Mouse (Mus musculus) limb, embryonic 13.5 days (tissue): ENCODE data around the gene Ahcy. TPM values are rescaled to one million over a fixed set of nuclear protein-coding genes. Genes with fewer than 3 reads are reported as not detected.
"Not testable (repeated sequence)": the region's sequence is repeated elsewhere in the genome, so short reads cannot be mapped to it uniquely, and the experiment has no call there.

ENCODE experiments used
- ATAC-seq: fragments of 200-750 bp; cut with Nextera tagmentation; 2 replicates; pipeline ENCODE4 v1.8.0; 2017; ENCODE audit warnings: low read depth, moderate number of reproducible peaks, moderate TSS enrichment; ENCODE audit not compliant: low FRiP score
- H3K27ac ChIP-seq: fragments of 300-500 bp; sonication (generic); 2 replicates; pipeline ENCODE4 v1.5.1; 2015; ENCODE audit warnings: inconsistent platforms, mild to moderate bottlenecking, moderate library complexity
- H3K27me3 ChIP-seq: fragments of 300-500 bp; sonication (generic); 2 replicates; pipeline ENCODE4 v1.6.1; 2015; ENCODE audit warnings: mild to moderate bottlenecking, inconsistent platforms
- H3K36me3 ChIP-seq: fragments of 300-500 bp; sonication (generic); 2 replicates; pipeline ENCODE4 v1.6.1; 2015; ENCODE audit warnings: inconsistent platforms, mild to moderate bottlenecking, moderate library complexity
- H3K4me1 ChIP-seq: fragments of 300-500 bp; sonication (generic); 2 replicates; pipeline ENCODE4 v1.6.1; 2015; ENCODE audit warnings: inconsistent platforms
- H3K4me2 ChIP-seq: fragments of 300-500 bp; sonication (generic); replicated peaks from 2 replicates; pipeline ENCODE4 v1.6.1; 2015; ENCODE audit warnings: inconsistent platforms, mild to moderate bottlenecking, moderate library complexity
- H3K4me3 ChIP-seq: fragments of 300-500 bp; sonication (generic); 2 replicates; pipeline ENCODE4 v1.5.1; 2015; ENCODE audit warnings: moderate library complexity, mild to moderate bottlenecking, inconsistent platforms
- H3K9ac ChIP-seq: fragments of 300-500 bp; sonication (generic); 2 replicates; pipeline ENCODE4 v1.6.1; 2015; ENCODE audit warnings: mild to moderate bottlenecking, inconsistent platforms
- H3K9me3 ChIP-seq: fragments of 300-500 bp; sonication (generic); 2 replicates; pipeline ENCODE4 v1.6.1; 2016; ENCODE audit warnings: inconsistent platforms
- WGBS: fragments of 180-500 bp; shearing (Covaris S2); methylation state at CpG from one replicate; pipeline ENCODE4 v1.1.7; 2015; 5-methylcytosine and 5-hydroxymethylcytosine counted together
- polyA plus RNA-seq: library from polyadenylated mRNA; unstranded; fragments of >200 nt; fragmentation: Nextera tagmentation; extraction: Ambion mirVana; gene quantifications from 2 replicates; pipeline ENCODE4 v1.2.1, GENCODE M21; 2015

Ahcy gene
- 73.1 and 73.4 TPM in 2 replicates for polyA plus RNA-seq

- peak within 1 kb of the TSS; percentile 73; the same call in 1 of the 2 replicates for H3K27ac ChIP-seq
These were observed at the start of gene Ahcy for GRCm38 (mm10) chr2:155073978-155074765. Gene Ahcy (minus strand): TSS chr2:155074497.

GRCm38 (mm10) chr2:155115216-155115830, 41.0 kb upstream of the Ahcy start:
- H3K27me3 ChIP-seq, result no peaks in the 10 kb centered on the region
- H3K9ac ChIP-seq, result no peak overlapping the region
- H3K4me1 ChIP-seq, result no peaks in the 10 kb centered on the region
- H3K4me3 ChIP-seq, result no peak overlapping the region
- WGBS, result 70% methylated on average over 7 of the region's 7 CpGs
- no peak for ATAC-seq
- H3K4me2 ChIP-seq, result no peak overlapping the region
- H3K36me3 ChIP-seq, result no peaks in the 10 kb centered on the region
- no peak overlapping the region for H3K27ac ChIP-seq
- peaks cover 10% of the 10 kb centered on the region; the same call in 1 of the 2 replicates for H3K9me3 ChIP-seq

More at GRCm38 (mm10) chr2:155073978-155074765, at the start of gene Ahcy:
- Histone ChIP-seq H3K9me3 (no peaks in the 10 kb centered on the region), H3K36me3 (no peaks in the 10 kb centered on the region), H3K4me2 (peak within 1 kb of the TSS; percentile 76), H3K4me1 (peaks cover 26% of the 10 kb centered on the region), H3K27me3 (no peaks in the 10 kb centered on the region), H3K9ac (peak within 1 kb of the TSS; percentile 80), H3K4me3 (peak within 1 kb of the TSS; percentile 73)
- WGBS, result under 1% methylated on average over 56 of the region's 56 CpGs
- peak; percentile 95 for ATAC-seq

- not testable (repeated sequence) for ATAC-seq, H3K36me3 ChIP-seq, H3K4me2 ChIP-seq, H3K4me3 ChIP-seq, H3K27me3 ChIP-seq, H3K27ac ChIP-seq, H3K9ac ChIP-seq, H3K4me1 ChIP-seq, H3K9me3 ChIP-seq
- 84% methylated on average over 9 of the region's 9 CpGs for WGBS
These were observed 33.0 kb upstream of the Ahcy start for GRCm38 (mm10) chr2:155107276-155107675.

- Histone ChIP-seq H3K4me3 (no peak overlapping the region), H3K9me3 (no peaks in the 10 kb centered on the region), H3K9ac (no peak overlapping the region), H3K36me3 (no peaks in the 10 kb centered on the region), H3K27me3 (no peaks in the 10 kb centered on the region), H3K27ac (no peak overlapping the region), H3K4me1 (no peaks in the 10 kb centered on the region), H3K4me2 (no peak overlapping the region)
- 83% methylated on average over 6 of the region's 6 CpGs for WGBS
- ATAC-seq, result no peak
These were observed 29.3 kb upstream of the Ahcy start for GRCm38 (mm10) chr2:155103607-155104006.

GRCm38 (mm10) chr2:155101761-155102181, 27.5 kb upstream of the Ahcy start:
- Histone ChIP-seq H3K27ac (no peak overlapping the region), H3K9me3 (no peaks in the 10 kb centered on the region), H3K36me3 (no peaks in the 10 kb centered on the region), H3K27me3 (no peaks in the 10 kb centered on the region), H3K4me3 (no peak overlapping the region), H3K9ac (no peak overlapping the region), H3K4me2 (no peak overlapping the region), H3K4me1 (no peaks in the 10 kb centered on the region)
- 56% methylated on average over 6 of the region's 6 CpGs for WGBS
- no peak for ATAC-seq

- ATAC-seq, result no peak
- Histone ChIP-seq H3K36me3 (no peaks in the 10 kb centered on the region), H3K9ac (no peak overlapping the region), H3K4me1 (no peaks in the 10 kb centered on the region), H3K27me3 (no peaks in the 10 kb centered on the region), H3K9me3 (no peaks in the 10 kb centered on the region), H3K27ac (no peak overlapping the region), H3K4me3 (no peak overlapping the region), H3K4me2 (no peak overlapping the region)
- 73% methylated on average over 3 of the region's 3 CpGs for WGBS
These were observed 26.5 kb upstream of the Ahcy start for GRCm38 (mm10) chr2:155100796-155101259.

GRCm38 (mm10) chr2:155099994-155100795, 25.9 kb upstream of the Ahcy start:
- WGBS, result 79% methylated on average over 14 of the region's 14 CpGs
- ATAC-seq, result no peak
- H3K4me3 ChIP-seq, result no peak overlapping the region
- no peaks in the 10 kb centered on the region for H3K9me3 ChIP-seq
- no peak overlapping the region for H3K9ac ChIP-seq
- no peaks in the 10 kb centered on the region for H3K27me3 ChIP-seq
- no peaks in the 10 kb centered on the region for H3K4me1 ChIP-seq
- H3K36me3 ChIP-seq, result no peaks in the 10 kb centered on the region
- H3K27ac ChIP-seq, result no peak overlapping the region
- no peak overlapping the region for H3K4me2 ChIP-seq

- 69% methylated on average over 7 of the region's 7 CpGs for WGBS
- Histone ChIP-seq H3K4me3 (no peak overlapping the region), H3K9ac (no peak overlapping the region), H3K27ac (no peak overlapping the region), H3K36me3 (no peaks in the 10 kb centered on the region), H3K27me3 (no peaks in the 10 kb centered on the region), H3K4me2 (no peak overlapping the region), H3K9me3 (no peaks in the 10 kb centered on the region), H3K4me1 (no peaks in the 10 kb centered on the region)
- ATAC-seq, result no peak
These were observed 25.1 kb upstream of the Ahcy start for GRCm38 (mm10) chr2:155099421-155099820.

GRCm38 (mm10) chr2:155098720-155099380, 24.6 kb upstream of the Ahcy start:
- no peak for ATAC-seq
- H3K9ac ChIP-seq, result no peak overlapping the region
- H3K27ac ChIP-seq, result no peak overlapping the region
- WGBS, result 89% methylated on average over 9 of the region's 9 CpGs
- H3K27me3 ChIP-seq, result no peaks in the 10 kb centered on the region
- H3K9me3 ChIP-seq, result no peaks in the 10 kb centered on the region
- H3K4me1 ChIP-seq, result no peaks in the 10 kb centered on the region
- no peak overlapping the region for H3K4me3 ChIP-seq
- H3K4me2 ChIP-seq, result no peak overlapping the region
- H3K36me3 ChIP-seq, result no peaks in the 10 kb centered on the region

- Histone ChIP-seq H3K9ac (no peak overlapping the region), H3K36me3 (no peaks in the 10 kb centered on the region), H3K4me3 (no peak overlapping the region), H3K4me1 (no peaks in the 10 kb centered on the region), H3K27ac (no peak overlapping the region), H3K27me3 (no peaks in the 10 kb centered on the region), H3K4me2 (no peak overlapping the region), H3K9me3 (no peaks in the 10 kb centered on the region)
- WGBS, result 37% methylated on average over 4 of the region's 4 CpGs
- no peak for ATAC-seq
These were observed 19.1 kb upstream of the Ahcy start for GRCm38 (mm10) chr2:155093418-155093817.

GRCm38 (mm10) chr2:155091743-155092075, 17.4 kb upstream of the Ahcy start:
- no peak for ATAC-seq
- 83% methylated on average over 3 of the region's 3 CpGs for WGBS
- no peak overlapping the region for H3K4me3 ChIP-seq
- no peaks in the 10 kb centered on the region for H3K4me1 ChIP-seq
- H3K27me3 ChIP-seq, result no peaks in the 10 kb centered on the region
- H3K36me3 ChIP-seq, result no peaks in the 10 kb centered on the region
- no peak overlapping the region for H3K4me2 ChIP-seq
- H3K9me3 ChIP-seq, result no peaks in the 10 kb centered on the region
- H3K27ac ChIP-seq, result no peak overlapping the region
- no peak overlapping the region for H3K9ac ChIP-seq
